Mouse (Mus musculus) leukemia stem cell, adult 10-12 weeks (primary cell): Measurements from ENCODE around the gene Cggbp1. TPM values are rescaled to one million over a fixed set of nuclear protein-coding genes. Genes with fewer than 3 reads are reported as not detected.

Experiments used
- polyA plus RNA-seq: library from polyadenylated mRNA; stranded (reverse); fragments of >175 nt; gene quantifications from 2 replicates; pipeline ENCODE4 v1.2.3, GENCODE M21; 2012; ENCODE audit warnings: low replicate concordance

Cggbp1 gene
- polyA plus RNA-seq, result 15.5 and 18.8 TPM in 2 replicates

DNA sequence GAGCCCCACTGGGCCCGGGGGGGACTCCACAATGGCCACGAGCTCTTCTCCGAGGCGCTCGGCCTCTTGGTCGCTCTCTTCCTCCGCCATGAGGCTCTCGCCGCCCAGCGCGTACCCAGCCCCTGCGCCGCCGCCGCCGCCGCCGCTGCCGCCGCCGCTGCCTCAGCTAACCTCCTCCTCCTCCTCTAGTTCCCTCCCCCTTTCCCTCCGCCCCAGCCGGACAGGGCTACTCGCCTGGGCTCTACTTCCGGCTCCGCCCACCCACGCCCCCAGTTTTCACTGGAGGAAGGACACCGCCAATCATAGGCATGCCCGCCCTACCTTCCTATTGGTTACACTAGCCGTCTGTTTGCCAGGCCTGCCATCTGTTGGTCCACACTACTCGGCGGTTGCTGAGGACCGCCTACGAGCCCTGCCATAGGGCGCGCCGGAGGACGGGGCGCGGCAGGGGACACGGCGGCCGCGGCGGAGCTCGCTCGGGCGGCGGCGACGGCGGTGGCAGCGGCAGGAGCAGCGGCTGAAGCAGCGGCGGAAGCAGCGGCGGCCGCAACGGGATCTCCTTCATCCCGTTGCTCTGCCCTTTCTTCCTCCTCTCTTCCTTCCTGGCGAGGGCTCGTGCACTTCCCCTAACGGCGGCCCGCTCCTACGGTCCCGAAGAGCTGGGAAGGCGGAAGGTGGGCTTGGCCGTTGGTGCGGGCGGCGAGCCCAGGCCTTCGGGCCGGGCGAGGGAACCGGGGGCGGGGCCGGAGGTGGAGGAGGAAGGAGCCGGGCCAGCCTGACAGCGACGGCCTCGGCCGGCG is at the start of gene Cggbp1, which contains the start of gene Zfp654:
TSS of gene Cggbp1 (plus strand) at position 434 of the 800 bp plus-strand sequence.
TSS of gene Zfp654 (minus strand) at position 90 of the 800 bp plus-strand sequence.

Other genes with a start within 250 kb of the Cggbp1 start
- not detected in 2 replicates for gene Csnka2ip, start 249.6 kb upstream of the Cggbp1 start, polyA plus RNA-seq
- 9.8 and 10.1 TPM in 2 replicates for gene 4930453N24Rik, start 80.8 kb upstream of the Cggbp1 start, polyA plus RNA-seq
- 0.33 and 0.59 TPM in 2 replicates for gene Zfp654, start 344 bp upstream of the Cggbp1 start, polyA plus RNA-seq